Mouse (Mus musculus): ENCODE data around the gene Ccz1.
"Not testable (repeated sequence)": the region's sequence is repeated elsewhere in the genome, so short reads cannot be mapped to it uniquely, and the experiment has no call there.

The Ccz1 gene

DNA sequence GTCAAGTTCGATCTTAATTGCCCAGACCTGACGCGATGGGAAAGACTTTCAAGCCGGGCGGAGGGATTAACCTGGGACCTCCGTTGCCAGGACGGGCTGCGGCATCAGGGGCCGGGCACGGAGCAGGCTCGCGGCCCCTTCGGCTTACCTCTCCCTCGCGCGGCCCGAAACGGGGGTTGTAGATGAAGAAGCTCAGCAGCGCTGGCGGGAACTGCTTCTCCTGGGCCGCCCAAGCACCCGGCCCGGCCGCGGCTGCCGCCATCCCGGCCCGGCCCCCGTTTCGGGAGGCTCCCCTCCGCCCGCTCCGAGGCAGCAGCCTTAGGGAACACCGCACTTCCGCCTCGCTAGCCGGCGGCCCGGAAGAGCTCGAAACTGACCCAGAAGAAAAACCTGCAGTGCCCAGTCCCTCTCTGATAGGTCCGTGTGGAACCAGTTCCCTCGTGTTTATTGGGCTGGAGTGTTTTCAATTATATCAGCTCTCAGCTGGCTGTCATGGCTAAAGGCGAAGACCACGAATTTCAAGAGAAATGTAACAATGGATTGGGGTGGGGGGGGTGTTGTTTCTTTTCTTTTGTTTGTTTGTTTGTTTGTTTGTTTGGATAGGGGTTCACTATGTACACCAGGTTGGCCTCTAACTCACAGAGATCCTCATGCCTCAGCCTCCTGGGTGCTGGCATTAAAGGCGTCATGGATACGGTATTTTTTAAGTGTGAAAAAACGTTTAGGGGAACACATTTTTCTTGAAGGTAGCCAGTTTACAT lies at the start of gene Ccz1:
Gene Ccz1 (minus strand): TSS at position 327 of the 761 bp plus-strand sequence.
- DNase-seq (ENCODE audit: low spot score), result peak; percentile 88

DNA sequence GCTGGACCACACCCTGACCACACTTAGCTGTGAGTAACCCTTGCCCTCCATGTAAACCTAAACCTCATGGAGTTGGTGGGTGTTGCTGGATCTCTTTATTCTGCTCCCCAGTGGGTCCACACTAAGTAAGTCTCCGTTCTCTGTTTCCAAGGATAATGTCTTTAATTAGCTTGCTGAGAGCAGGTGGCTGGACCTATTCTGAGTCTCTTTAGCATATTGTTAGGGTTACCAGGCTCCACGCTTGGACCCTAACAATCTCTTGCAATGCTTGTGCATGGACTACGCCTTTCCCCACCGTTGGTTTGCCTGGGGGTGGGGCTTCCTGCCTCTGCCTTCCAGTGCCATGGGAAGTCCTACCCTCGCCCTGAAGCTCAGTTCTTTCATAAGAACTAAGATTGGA lies 49.4 kb upstream of the Ccz1 start:
- no peak for DNase-seq (ENCODE audit: low spot score)

DNA sequence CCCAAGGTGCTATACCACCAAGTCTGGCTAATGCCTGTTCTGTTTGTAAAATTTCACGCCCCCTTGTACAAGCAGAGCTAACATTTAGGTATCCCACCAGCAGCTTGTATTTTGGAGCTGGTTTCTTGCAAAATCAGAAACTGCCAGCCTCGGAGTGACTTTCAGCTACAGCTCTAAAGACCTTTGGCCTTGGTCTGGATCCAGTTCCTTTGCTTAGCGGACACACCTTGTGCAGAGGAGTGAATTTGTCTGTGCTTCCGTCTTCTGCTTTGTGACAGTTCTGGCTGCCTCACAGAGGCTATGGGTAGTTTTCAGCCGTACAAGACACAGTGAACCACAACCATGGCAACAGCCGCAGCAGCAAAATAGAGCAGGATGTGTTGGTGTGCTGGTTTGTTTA lies 39.7 kb upstream of the Ccz1 start:
- DNase-seq (ENCODE audit: low spot score), result no peak

DNA sequence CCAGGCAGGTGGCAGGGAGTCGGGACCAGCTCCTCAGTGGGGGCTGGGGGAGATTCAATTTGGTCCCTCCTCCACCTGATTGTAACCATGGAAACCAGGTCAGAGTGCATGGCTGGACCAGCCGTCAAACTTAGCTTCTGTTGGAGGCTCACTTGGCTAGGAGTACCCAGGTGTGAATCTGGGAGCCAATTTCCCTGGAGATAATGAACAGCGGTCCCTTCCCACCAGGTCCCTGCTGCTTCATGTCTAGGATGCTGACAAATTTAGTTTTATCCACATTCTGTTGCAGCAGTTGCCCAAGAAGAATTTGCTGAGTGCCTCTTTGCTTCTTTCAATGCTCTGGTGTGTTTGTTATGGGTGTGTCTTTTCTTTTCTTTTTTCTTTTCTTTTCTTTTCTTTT lies 38.8 kb upstream of the Ccz1 start:
- DNase-seq (ENCODE audit: low spot score), result no peak

DNA sequence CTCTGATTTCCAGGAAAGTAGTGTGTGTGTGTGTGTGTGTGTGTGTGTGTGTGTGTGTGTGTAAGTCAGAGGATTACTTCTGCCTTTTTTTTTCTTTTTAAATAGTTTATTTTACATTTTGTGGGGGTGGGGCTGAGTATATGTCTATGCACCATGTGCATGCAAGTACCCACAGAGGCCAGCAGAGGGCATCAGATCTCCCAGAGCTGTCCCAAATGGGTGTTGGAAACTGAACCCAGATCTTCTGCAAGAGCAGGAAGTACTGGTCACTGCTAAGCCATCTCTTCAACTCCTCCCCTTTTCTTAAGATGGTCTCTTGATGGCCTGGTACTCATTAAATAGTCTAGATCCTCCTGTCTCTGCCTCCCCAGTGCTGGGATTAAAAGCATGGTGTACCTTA lies 36.6 kb upstream of the Ccz1 start:
- no peak for DNase-seq (ENCODE audit: low spot score)

DNA sequence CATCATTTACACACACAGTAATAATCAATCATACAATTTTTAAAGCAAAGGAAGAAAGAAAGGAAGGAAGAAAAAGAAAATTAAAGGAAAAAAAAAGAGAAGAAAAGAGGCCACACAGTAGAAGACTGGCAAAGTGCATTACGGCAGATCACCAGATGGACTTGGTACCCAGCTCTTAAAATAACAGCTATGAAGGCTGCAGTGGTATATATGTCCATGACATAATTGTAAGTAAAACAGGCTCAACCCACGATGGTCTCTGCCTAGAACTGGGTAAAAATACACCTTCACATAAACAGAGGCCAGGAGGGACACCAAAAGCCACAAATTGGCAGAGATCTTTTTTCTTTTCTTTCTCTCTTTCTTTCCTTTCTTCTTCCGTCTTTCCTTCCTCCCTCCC lies 35.2 kb upstream of the Ccz1 start:
- DNase-seq (ENCODE audit: low spot score), result no peak

DNA sequence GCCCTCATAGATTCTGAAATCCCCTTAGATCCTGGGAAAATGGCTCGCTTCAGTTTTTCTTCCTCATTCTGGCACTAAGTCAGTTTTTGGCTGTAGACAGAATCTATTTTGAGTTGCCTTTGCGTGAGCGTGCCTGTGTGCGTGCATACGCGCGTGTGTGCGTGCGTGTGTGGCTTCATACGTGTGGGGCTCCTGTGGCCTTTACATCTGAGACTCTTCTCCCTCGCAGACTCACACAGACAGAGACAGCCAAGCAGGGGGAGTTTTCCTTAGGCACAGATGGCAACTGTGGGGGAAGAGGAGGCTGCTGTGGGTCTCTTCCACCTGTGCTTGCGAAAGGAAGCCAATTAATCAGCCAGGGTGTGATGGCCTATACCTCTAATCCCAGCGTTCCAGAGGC lies 32.6 kb upstream of the Ccz1 start:
- no peak for DNase-seq (ENCODE audit: low spot score)

DNA sequence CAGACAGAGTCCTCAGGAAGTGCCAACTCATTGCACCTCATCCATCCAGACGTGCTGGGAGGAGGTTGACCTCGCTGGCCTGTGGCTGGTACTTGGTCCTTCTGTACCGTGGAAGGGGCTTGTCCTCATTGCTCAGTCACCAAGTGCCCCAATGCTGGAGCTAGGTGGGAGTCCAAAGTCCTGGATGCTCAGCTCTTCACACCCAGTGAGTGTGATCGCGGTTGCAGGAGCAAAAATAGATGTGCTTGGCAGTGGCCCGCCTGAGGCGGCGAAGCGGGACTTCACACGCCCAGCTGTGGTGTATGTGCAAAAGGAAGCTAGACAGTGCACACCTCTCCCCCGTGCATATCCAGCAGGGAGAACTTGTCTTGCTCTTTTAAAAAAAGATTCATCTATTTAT lies 28.5 kb upstream of the Ccz1 start:
- DNase-seq (ENCODE audit: low spot score), result no peak

DNA sequence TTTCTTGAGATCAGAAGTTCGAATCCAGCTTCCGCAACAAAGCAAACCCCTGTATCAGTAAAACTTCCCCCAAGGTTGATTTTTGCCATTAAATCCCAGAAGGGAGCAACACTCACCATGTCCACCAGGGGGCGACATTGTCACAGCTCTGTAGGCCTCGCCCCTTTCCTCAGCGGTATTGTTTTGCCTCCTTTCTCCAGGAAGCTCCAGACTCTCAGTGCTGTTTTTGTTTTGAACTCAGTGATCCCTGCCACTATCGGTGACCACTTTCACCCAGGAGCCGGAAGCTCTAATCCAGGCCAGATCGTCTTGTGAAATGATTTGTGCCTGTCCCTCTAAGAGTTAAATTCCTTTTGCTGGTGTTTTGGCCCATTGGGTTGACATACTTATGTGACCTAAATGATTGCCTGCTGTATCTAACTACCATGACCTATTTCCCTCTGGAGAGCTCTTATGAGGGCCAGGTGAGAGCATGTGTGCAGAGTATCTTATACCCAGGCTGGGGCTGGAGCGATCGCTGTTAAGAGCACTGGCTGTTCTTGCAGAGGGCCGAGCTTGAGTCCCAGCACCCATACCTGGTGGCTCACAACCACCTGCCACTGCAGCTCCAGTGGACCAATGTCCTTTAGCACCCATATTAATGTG lies 26.2 kb upstream of the Ccz1 start:
- peak; percentile 67 for DNase-seq (ENCODE audit: low spot score)

DNA sequence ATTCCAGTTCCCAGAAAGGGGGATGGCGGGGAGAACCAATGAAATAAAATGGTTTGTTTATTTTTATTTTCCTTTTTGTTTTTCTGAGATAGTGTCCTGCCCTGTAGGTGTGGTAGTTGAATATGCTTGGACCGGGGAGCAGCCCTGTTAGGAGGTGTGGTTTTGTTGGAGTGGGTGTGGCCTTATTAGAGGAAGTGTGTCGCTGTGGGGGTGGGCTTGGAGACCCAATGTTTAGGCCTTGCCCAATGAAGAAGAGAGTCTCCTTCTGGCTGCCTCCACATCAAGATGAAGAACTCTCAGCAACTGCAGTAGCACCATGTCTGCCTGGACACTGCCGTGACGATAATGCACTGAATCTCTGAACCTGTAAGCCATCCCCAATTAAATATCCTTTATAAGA lies 25.2 kb upstream of the Ccz1 start:
- DNase-seq (ENCODE audit: low spot score), result no peak

DNA sequence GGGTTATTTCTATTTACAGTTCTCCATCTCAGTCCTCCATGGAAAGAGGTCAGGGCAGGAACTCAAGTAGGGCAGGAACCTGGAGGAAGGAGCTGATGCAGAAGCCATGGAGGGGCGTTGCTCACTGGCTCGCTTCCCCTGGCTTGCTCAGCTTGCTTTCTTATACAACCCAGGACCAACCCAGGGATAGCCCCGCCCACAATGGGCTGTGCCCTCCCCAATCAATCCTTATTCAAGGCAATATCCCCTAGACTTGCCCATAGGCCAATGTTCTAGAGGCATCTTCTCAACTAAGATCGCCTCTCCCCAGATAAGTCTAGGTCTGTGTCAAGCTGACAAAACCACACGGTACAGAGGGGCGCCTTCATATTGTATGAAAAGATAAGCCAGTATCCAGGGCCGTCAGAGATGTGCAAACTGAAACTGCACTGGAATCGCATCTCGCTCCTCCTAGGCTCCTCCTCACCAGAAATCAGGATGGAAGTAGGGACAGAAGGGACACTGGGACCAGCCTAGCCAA lies 24.5 kb upstream of the Ccz1 start:
- DNase-seq (ENCODE audit: low spot score), result no peak

DNA sequence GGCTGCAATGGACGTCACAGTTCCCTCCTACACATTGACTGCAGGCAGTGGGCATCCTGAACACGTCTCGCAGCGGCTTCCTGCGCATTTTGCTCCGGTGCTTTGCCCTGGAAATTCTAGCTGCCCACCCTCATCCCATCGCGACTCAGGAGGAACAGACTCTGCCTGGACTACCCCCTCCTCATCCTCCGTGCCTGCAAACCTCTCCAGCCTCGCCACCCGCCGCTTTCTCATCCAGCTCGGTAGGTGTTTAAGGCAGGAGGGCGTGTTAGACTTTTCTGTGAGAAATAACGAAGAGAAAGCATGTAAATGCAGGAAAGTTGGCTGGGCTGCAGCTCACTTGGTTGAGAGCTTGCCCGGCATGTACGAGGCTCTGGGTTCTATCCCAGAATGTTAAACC lies 22.3 kb upstream of the Ccz1 start:
- no peak for DNase-seq (ENCODE audit: low spot score)

DNA sequence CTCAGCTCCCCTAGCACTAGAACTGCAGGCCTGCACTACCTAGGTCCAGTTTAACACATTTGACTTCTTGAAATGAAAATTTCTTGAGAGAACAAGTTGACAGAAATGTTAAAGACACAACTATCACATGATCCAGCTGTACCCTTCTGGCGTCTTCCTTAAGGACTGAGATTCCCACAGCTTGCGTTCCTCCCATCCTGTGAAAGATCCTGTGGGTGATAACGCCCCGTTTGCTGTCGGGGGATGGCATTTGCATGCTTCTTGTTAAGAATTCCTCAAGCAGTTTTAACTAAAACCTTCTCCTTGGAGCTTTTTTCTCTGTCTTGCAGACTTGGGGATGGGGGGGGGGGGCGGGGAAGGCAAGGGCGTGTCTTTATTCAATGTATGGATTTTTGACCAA lies 19.9 kb upstream of the Ccz1 start:
- DNase-seq (ENCODE audit: low spot score), result no peak

DNA sequence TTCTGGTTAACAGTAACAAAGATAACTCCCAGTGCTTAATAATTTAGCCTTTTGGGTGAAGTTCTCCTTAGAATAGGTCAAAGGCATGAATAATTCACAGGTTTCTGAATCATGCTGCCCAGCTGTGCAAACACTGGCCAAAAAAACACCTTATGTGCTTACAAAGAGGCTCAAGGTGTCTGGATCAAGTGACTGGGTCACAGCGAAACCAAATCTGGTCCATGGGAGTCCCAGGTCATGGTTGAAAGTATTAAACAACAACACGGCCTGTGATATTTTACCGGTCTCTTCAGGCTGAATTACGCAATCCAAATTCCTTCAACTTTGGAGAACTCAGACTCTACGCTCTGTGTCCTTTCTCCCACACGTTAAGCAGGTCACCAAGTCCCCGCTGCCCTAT lies 17.8 kb upstream of the Ccz1 start:
- DNase-seq (ENCODE audit: low spot score), result no peak

DNA sequence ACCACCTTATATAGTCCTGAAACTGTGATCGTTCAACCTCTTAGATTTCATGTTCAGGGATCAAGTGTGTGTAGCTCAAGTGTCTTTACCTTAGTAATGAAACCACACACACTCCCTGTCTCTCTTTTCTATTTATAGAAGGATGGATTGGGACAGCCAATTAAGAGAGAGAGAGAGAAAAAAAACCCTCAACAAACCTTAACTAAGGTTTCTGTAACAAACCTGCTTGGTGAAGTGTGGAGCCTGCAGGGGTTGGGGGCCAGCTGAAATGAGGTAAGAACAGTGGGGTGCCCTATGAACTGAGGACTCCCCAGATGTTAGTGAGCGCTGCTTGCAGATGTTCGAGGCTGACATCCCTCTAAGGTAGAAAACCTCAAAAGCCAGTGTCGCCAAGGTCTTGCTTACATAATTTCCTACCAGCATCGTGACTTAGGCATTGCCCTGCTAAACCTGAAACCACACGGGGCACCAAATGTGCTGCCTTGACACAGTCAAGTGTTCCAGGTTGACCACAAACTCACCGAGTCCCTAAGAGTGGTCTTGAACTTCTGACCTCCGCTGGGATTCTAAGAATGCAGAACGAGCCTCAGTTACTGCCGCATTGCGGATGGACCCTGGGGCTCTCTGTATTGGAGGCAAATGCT lies 12.1 kb upstream of the Ccz1 start, which contains the start of gene Ocm:
Gene Ocm (minus strand): TSS at position 51 of the 644 bp plus-strand sequence.
- no peak for DNase-seq (ENCODE audit: low spot score)

DNA sequence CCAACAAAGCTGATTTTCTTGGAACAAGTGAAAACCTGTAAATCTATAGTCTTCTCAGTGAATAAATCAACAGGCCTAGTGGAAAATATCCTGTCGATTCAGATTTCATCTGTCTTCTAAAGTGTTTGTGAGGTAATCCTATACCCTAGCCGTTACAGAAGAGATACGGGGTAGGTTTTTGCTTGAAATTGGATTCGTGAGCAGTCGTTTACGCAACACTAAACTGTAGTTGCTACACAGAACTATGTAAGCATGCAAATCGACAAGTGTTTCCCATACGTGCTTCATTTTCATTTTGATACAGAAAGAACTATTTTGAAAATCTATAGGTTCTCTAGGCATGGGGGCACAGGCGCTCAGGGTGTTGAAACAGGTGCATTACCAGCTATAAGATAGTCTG lies 1.2 kb upstream of the Ccz1 start:
- no peak for DNase-seq (ENCODE audit: low spot score)

DNA sequence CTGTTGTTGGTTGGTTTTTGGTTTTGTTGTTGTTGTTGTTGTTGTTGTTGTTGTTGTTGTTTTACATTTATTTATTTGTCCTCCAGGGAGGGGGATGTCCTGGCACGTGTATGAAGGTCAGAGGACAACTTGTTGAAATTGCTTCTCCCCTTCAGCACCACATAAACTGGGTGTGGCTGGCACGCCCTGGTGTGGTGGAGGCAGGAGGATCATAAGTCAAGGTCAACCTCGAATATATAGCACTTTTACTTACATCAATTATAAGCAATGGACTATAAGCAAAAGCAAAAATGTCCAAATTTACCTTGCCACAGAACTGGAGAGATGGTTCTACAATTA lies 604 bp upstream of the Ccz1 start:
- no peak for DNase-seq (ENCODE audit: low spot score)

DNA sequence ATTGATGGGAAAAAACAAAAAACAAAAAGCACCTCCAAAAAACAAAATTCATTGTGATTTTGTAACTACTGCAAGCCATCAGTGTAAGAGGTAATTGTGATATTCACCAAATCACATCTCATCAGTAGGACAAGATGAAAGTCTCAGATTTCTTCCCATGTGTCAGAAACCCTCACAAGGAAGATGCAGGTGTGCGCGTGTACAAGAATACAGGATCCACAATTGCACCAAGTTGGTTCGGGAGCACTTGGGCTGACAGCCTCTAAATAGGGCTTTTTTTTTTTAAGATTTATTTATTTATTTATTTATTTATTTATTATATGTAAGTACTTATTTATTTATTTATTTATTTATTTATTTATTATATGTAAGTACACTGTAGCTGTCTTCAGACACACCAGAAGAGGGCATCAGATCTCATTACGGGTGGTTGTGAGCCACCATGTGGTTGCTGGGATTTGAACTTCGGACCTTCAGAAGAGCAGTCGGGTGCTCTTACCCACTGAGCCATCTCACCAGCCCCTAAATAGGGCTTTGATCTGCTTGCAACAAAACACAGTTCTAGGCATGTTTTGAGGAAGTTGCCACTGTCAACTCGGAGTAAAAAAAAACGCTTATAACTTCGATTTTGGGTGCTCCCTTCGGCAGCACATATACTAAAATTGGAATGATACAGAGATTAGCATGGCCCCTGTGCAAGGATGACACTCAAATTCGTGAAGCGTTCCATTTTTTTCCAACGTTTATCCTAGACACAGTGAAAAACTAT lies 1.1 kb downstream of the Ccz1 start:
- DNase-seq (ENCODE audit: low spot score), result not testable (repeated sequence)

DNA sequence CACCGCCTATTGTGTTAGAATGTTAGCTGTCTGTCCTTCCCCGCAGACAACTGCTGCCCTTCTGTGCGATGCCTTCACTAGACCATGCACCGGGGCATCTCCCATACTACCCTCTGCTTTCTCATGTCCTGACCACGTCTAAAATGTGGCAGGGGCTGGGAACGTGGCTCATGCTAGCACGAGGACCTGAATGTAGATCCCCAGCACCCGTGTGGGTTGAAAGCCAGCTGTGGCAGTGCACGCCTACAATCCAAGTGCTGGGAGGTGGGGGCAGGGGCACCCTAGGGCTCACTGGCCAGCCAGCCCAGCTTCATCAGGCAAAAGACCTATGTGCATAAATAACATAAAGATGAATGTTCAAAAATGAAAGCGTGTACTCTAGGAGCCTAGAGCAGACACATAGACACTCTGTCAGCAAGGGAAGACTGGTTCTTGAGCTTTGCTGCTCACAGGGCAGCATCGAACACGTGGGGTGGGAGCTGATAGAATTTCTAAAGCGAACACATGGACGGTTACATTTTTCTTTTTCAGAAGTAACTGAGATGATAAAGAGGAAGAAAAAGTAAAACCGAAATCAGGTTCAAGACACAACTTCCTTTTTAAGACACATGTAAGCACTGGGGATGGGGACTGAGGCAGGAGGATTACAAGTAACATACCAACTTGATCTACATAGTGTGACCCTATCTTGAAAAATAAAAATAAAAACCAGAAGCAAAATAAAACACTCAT lies 12.1 kb downstream of the Ccz1 start:
- no peak for DNase-seq (ENCODE audit: low spot score)

DNA sequence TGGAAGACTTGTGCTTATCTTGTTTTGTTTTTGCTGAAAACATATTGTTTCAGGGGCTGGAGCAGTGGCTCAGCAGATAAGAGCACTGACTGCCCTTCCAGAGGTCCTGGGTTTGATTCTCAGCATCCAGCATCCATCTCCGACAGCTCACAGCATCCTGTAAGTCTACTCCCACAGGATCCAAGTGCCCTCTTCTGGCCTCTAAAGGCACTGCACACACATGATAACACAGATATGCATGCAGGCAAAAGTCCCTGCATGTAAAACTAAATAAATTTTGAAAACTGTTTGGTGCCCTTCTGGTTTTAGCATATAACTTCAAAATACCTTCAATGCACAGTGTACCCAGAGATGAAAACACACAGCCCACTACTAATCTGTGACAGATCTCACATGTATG lies 15.3 kb downstream of the Ccz1 start:
- no peak for DNase-seq (ENCODE audit: low spot score)

DNA sequence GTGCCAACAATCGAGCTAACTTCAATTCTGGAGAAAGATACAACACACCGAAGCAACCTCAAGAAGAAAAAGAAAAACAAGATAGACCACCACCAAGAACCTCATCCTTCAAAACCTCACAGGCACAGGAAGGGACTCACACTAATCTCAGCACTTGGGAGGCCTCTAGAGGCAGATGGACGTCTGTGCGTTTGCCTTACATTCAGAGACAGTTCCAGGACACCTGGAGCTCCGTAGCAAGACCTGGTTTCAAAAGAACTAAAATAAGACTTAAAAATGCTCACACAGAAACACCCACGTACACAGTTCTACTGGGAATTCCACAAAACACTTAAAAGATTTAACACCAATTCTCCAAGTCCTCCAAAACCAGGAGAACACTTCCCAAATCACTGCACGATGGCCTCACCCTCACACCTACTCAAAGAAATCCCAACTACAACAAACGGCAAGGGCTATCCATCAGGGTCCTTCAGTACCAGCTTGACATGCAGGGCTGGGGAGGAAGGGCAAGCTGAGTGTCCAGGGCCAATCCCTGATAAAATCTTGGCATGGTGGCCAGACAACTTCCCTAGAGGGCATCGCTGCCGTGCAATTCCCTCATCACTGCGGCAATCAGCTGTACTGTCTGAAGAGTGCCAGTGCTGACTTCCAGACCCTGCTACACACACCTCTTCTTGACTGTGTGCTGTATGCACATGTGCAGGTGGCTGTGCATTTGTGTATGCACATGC lies 19.9 kb downstream of the Ccz1 start:
- no peak for DNase-seq (ENCODE audit: low spot score)

All from testis, postnatal 14 days (tissue).